Mouse (Mus musculus) liver, embryonic 14.5 days (tissue): ENCODE results near the gene Slc6a11.

ENCODE experiments used
- CTCF ChIP-seq: IDR thresholded peaks from 2 replicates; pipeline ENCODE4 v1.5.1; 2016; ENCODE audit warnings: antibody characterized with exemption, low read depth, control low read depth
- EP300 ChIP-seq: IDR thresholded peaks from 2 replicates; pipeline ENCODE4 v1.6.1; 2016; ENCODE audit warnings: antibody characterized with exemption, low read depth

GRCm38 (mm10) chr6:114119507-114119906, 11.5 kb upstream of the Slc6a11 start:
- TF ChIP-seq EP300 (no peak), CTCF (no peak)
